Mouse (Mus musculus) forebrain, embryonic 12.5 days (tissue): ENCODE measurements around the gene Grap. TPM values are rescaled to one million over a fixed set of nuclear protein-coding genes. Genes with fewer than 3 reads are reported as not detected.

ENCODE experiments used
- ATAC-seq: fragments of 200-750 bp; cut with Nextera tagmentation; 2 replicates; pipeline ENCODE4 v1.8.0; 2017; ENCODE audit warnings: moderate TSS enrichment; ENCODE audit not compliant: low FRiP score
- H3K27ac ChIP-seq: fragments of 300-500 bp; sonication (generic); 2 replicates; pipeline ENCODE4 v1.5.1; 2016; ENCODE audit warnings: mild to moderate bottlenecking
- H3K27me3 ChIP-seq: fragments of 300-500 bp; sonication (generic); 2 replicates; pipeline ENCODE4 v1.6.1; 2016; ENCODE audit warnings: mild to moderate bottlenecking
- H3K36me3 ChIP-seq: fragments of 300-500 bp; sonication (generic); replicated peaks from 2 replicates; pipeline ENCODE4 v1.6.1; 2016; ENCODE audit warnings: mild to moderate bottlenecking
- H3K4me1 ChIP-seq: fragments of 300-500 bp; sonication (generic); 2 replicates; pipeline ENCODE4 v1.6.1; 2016
- H3K4me2 ChIP-seq: fragments of 300-500 bp; sonication (generic); 2 replicates; pipeline ENCODE4 v1.6.1; 2016; ENCODE audit warnings: mild to moderate bottlenecking, moderate library complexity
- H3K4me3 ChIP-seq: fragments of 300-500 bp; sonication (generic); replicated peaks from 2 replicates; pipeline ENCODE4 v1.5.1; 2016; ENCODE audit warnings: mild to moderate bottlenecking
- H3K9ac ChIP-seq: fragments of 300-500 bp; sonication (generic); 2 replicates; pipeline ENCODE4 v1.6.1; 2016; ENCODE audit warnings: mild to moderate bottlenecking
- H3K9me3 ChIP-seq: fragments of 300-500 bp; sonication (generic); 2 replicates; pipeline ENCODE4 v1.6.1; 2016
- WGBS: fragments of 180-500 bp; shearing (Covaris S2); methylation state at CpG from one replicate; pipeline ENCODE4 v1.1.7; 2016; 5-methylcytosine and 5-hydroxymethylcytosine counted together
- polyA plus RNA-seq: library from polyadenylated mRNA; unstranded; fragments of >200 nt; fragmentation: Nextera tagmentation; extraction: Ambion mirVana; gene quantifications from 2 replicates; pipeline ENCODE4 v1.2.1, GENCODE M21; 2016

Grap gene
- 6.0 and 6.3 TPM in 2 replicates for polyA plus RNA-seq

DNA sequence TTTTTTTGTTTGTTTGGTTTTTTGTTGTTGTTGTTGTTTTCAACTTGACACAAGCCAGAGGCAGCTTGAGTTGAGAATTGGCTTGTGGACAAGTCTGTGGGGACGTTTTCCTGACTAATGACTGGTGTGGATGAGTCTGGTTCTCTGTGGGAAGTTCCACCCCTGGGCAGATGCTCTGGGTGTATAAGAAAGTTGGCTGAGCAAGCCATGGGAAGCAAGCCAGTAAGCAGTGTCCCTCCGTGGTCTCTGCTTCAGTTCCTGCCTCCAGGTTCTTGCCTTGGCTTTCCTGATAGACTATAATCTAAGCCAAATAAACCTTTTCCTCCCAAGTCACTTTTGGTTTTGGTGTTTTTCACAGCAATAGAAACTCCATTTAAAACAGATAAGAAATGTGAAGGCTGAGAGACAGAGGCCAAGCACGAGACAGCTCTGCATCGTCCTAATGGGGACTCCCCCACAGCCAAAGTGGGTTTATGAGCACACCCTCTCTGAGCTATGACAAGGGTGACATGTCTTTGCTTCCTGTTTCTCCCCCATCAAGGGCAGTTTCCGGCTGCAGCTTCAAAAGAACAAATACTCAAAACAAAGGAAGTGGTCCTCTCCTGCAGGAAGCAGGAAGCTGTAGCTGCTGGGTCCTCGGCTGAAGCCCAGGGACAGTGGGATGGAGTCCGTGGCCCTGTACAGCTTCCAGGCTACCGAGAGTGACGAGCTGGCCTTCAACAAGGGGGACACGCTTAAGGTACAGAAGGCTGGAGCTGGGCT is at the start of gene Grap:
Grap (plus strand) TSS at position 580 of the 762 bp plus-strand sequence.
- Histone ChIP-seq H3K4me3 (no peak within 1 kb of the TSS), H3K27ac (no peak within 1 kb of the TSS), H3K27me3 (no peaks in the 10 kb centered on the region), H3K36me3 (no peaks in the 10 kb centered on the region), H3K9me3 (no peaks in the 10 kb centered on the region), H3K4me1 (no peaks in the 10 kb centered on the region), H3K4me2 (no peak within 1 kb of the TSS), H3K9ac (no peak within 1 kb of the TSS)
- WGBS, result 76% methylated on average over 10 of the region's 10 CpGs
- ATAC-seq, result no peak

DNA sequence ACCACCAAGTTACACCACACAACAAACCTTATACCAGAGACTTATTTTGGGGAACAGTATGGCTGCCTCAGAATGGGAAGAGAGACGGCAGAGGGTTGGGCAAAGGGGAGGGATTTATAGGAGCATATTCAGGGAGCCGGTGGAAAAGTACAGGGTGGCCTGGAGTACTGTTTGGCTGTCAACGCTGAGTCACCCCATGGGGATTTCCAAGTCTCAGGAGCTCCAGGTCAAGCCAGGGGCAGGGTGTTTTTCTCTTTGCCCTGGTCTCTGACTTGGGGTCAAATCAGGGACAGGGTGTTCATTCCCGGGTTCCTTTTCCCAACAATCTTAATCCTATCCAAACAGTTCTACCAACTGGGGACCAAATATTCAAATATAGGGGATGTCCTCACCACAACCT is 45.0 kb upstream of the Grap start:
- Histone ChIP-seq H3K4me1 (no peaks in the 10 kb centered on the region), H3K4me2 (no peak overlapping the region), H3K4me3 (no peak overlapping the region), H3K9ac (no peak overlapping the region), H3K36me3 (no peaks in the 10 kb centered on the region), H3K27me3 (no peaks in the 10 kb centered on the region), H3K27ac (no peak overlapping the region), H3K9me3 (0 out of 2 replicates have a peak, but pooled peaks cover 4% of the 10 kb centered on the region)
- 85% methylated on average over 4 of the region's 4 CpGs for WGBS
- no peak for ATAC-seq

DNA sequence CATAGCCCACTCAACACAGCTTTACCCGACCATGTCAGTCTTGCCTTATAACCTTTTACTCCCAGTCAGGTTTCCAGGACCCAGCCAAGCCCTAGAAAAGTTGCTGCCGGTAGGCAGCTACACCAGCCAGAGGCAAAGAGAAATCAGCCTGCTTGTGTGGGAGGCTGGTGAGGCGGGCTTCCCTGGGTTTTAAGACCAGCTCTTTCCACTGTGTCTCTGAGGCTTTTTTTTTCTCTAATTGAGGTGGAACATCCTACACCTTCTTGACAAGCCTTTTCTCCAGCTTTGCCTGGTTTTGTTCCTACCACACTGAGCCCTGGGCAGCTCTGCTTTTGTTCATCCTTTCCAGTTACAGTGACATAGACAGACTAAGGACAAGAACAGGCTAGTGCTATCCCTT is 41.9 kb upstream of the Grap start:
- Histone ChIP-seq H3K27me3 (peaks cover 6% of the 10 kb centered on the region), H3K36me3 (no peaks in the 10 kb centered on the region), H3K9me3 (0 out of 2 replicates have a peak, but pooled peaks cover 3% of the 10 kb centered on the region), H3K27ac (no peak overlapping the region), H3K4me2 (no peak overlapping the region), H3K4me1 (peaks cover 9% of the 10 kb centered on the region), H3K9ac (no peak overlapping the region), H3K4me3 (no peak overlapping the region)
- ATAC-seq, result no peak
- WGBS, result 80% methylated on average over 3 of the region's 3 CpGs

DNA sequence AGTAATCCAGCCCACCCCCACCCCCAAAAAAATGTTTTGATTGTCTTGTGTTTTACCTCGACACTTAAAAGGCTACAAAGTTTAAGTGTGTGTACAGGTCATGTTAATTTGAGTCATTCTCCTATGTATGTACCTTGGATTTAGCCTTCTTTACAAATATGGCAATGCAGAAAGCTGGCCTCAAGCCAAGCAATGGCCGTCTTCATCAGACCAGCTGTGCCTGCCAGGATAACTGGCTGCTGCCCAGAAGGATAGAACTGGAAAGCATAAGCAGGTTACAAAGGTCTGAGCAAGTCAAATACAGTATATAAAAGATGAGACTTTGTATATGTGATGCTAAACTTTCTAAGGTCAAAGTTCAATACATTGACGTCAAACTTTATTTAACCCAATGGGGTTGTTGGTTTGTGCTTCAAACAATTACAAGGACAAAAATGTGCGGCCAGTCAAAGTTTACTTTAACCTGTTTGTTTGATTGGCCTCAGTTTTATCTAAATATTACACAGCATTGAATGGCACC is 40.9 kb upstream of the Grap start:
- no peak overlapping the region for H3K4me3 ChIP-seq
- H3K27ac ChIP-seq, result no peak overlapping the region
- H3K36me3 ChIP-seq, result no peaks in the 10 kb centered on the region
- H3K9me3 ChIP-seq, result no peaks in the 10 kb centered on the region
- H3K4me2 ChIP-seq, result no peak overlapping the region
- peaks cover 16% of the 10 kb centered on the region for H3K4me1 ChIP-seq
- no peak for ATAC-seq
- no peak overlapping the region for H3K9ac ChIP-seq
- H3K27me3 ChIP-seq, result peaks cover 9% of the 10 kb centered on the region
- 91% methylated on average over 4 of the region's 4 CpGs for WGBS

DNA sequence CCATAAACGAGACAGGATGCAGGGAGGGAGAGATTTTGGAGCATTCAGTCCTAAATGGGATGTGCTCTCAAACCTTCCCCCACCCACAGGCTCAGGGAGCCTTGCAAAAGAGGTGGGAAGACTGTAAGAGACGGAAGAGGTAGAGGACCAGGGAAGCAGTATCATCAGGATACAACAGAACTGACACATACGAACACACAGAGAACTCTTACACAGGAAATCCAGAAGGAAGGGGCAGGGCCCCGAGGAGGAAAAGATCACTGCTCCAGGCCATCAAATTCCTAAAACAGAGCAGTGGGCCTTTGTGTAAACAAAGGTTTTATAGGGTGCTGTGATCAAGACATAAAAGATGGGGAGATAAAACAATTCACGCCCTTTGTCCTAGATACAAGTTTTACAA is 38.7 kb upstream of the Grap start:
- Histone ChIP-seq H3K4me1 (peaks cover 16% of the 10 kb centered on the region), H3K4me2 (no peak overlapping the region), H3K27me3 (peaks cover 11% of the 10 kb centered on the region), H3K36me3 (no peaks in the 10 kb centered on the region), H3K9me3 (no peaks in the 10 kb centered on the region), H3K27ac (no peak overlapping the region), H3K9ac (no peak overlapping the region), H3K4me3 (no peak overlapping the region)
- no peak for ATAC-seq
- 77% methylated on average over 5 of the region's 5 CpGs for WGBS

- no peak overlapping the region for H3K27ac ChIP-seq
Measured at GRCm38 (mm10) chr11:61615686-61616522, 37.2 kb upstream of the Grap start.

GRCm38 (mm10) chr11:61616523-61617292 is 36.4 kb upstream of the Grap start:
- Histone ChIP-seq H3K27ac (no peak overlapping the region), H3K4me2 (no peak overlapping the region), H3K36me3 (no peaks in the 10 kb centered on the region), H3K4me3 (no peak overlapping the region), H3K4me1 (peaks cover 19% of the 10 kb centered on the region), H3K27me3 (peaks cover 15% of the 10 kb centered on the region), H3K9ac (no peak overlapping the region), H3K9me3 (no peaks in the 10 kb centered on the region)
- 52% methylated on average over 9 of the region's 9 CpGs for WGBS
- ATAC-seq, result no peak

More at GRCm38 (mm10) chr11:61615686-61616522, 37.2 kb upstream of the Grap start:
- Histone ChIP-seq H3K9ac (peak overlapping the region; percentile 18), H3K36me3 (no peaks in the 10 kb centered on the region), H3K9me3 (no peaks in the 10 kb centered on the region), H3K4me3 (peak overlapping the region; percentile 19; the same call in 1 of the 2 replicates), H3K4me2 (peak overlapping the region; percentile 50), H3K27me3 (peaks cover 14% of the 10 kb centered on the region), H3K4me1 (peaks cover 19% of the 10 kb centered on the region)
- WGBS, result 13% methylated on average over 18 of the region's 22 CpGs
- ATAC-seq, result no peak

DNA sequence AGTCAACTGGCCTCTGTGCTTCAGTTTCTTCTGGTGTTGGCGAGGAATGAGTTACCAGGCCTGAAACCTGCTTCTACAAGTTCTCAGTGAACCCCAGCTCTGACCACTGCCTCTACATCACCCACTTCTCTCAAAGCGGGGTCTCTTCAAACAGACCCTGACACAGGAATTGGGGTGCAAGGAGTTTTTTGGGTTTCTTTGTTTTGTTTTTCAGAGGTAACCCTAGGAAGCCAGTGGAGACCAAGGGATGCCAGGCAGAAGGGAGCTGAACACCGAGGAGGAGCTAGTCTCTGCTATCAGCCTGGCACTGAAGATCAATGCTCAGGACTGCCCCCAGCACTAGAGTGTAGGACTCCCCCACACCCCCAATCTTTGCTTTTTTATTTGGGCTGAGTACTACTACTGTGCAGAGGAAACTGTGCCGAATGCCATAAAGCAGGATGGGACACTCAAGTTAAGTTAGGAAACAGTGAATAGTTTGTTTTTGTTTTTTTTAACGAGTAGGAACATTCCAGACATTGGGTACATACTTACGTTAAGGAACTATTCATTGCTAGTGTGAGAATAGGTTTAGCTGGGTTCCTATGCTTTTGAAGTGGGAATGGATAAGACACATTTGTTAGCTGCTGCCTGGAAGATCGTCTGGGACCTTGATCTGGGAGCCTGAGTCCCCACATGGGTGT is 35.6 kb upstream of the Grap start:
- Histone ChIP-seq H3K36me3 (no peaks in the 10 kb centered on the region), H3K4me1 (peaks cover 19% of the 10 kb centered on the region), H3K27me3 (peaks cover 15% of the 10 kb centered on the region), H3K9ac (no peak overlapping the region), H3K4me3 (no peak overlapping the region), H3K9me3 (no peaks in the 10 kb centered on the region), H3K27ac (no peak overlapping the region), H3K4me2 (no peak overlapping the region)
- no peak for ATAC-seq
- 64% methylated on average over 7 of the region's 7 CpGs for WGBS

DNA sequence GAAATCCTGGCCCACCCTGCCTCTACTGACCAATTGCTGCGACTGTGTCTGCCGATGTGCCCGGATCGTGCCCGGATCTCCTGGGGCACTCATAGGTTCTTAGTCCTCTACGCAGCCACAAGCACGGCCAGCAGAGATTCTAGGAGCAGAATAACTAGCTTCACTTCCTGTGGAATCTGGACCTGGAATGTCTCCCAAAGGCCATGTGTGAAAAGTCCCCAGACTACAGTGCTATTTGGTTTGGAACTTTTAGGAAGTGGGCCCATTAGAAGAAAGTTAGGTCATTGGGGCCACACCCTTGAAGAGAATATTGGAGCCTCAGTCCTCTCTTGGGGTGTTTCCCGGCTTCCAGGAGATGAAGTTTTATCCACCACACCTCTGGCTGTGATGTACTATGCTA is 34.9 kb upstream of the Grap start:
- no peak for ATAC-seq
- no peak overlapping the region for H3K4me2 ChIP-seq
- peaks cover 15% of the 10 kb centered on the region for H3K27me3 ChIP-seq
- H3K4me1 ChIP-seq, result peaks cover 19% of the 10 kb centered on the region
- WGBS, result 91% methylated on average over 8 of the region's 8 CpGs
- H3K36me3 ChIP-seq, result no peaks in the 10 kb centered on the region
- H3K27ac ChIP-seq, result no peak overlapping the region
- H3K9ac ChIP-seq, result no peak overlapping the region
- H3K4me3 ChIP-seq, result no peak overlapping the region
- H3K9me3 ChIP-seq, result no peaks in the 10 kb centered on the region

GRCm38 (mm10) chr11:61618571-61618970 is 34.5 kb upstream of the Grap start:
- 81% methylated on average over 8 of the region's 8 CpGs for whole genome bisulfite sequencing
- Histone ChIP-seq H3K4me3 (no peak overlapping the region), H3K4me1 (peaks cover 19% of the 10 kb centered on the region), H3K9me3 (no peaks in the 10 kb centered on the region), H3K27ac (no peak overlapping the region), H3K27me3 (peaks cover 15% of the 10 kb centered on the region), H3K9ac (no peak overlapping the region), H3K4me2 (no peak overlapping the region), H3K36me3 (no peaks in the 10 kb centered on the region)
- no peak for ATAC-seq

DNA sequence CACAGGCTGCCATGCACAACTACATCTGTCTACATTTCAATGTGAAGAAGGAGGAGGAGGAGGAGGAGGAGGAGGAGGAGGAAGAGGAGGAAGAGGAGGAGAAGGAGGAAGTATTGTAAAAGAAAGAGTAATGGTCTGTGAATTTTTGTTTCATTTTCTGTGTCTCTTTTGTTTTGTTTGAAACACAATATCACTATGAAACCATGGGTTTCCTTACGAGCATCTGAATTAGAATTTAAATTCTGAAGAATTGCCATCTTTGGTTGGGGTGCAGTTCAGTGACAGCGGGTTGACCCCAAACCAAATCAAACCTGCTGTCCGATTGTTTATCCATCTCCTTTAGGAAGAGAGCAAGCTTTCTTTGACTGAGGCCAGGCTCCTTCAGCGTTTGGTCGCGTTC is 33.7 kb upstream of the Grap start:
- 10% methylated on average over 6 of the region's 6 CpGs for WGBS
- Histone ChIP-seq H3K4me2 (peak overlapping the region; percentile 72), H3K27me3 (peaks cover 15% of the 10 kb centered on the region), H3K9ac (no peak overlapping the region; the same call in 1 of the 2 replicates), H3K9me3 (no peaks in the 10 kb centered on the region), H3K4me3 (peak overlapping the region; percentile 42), H3K36me3 (no peaks in the 10 kb centered on the region), H3K4me1 (peaks cover 19% of the 10 kb centered on the region), H3K27ac (no peak overlapping the region)
- no peak for ATAC-seq
